Mouse (Mus musculus): ENCODE measurements around the gene Eva1a. TPM values are rescaled to one million over a fixed set of nuclear protein-coding genes. Genes with fewer than 3 reads are reported as not detected.
A peak's percentile ranks its signal among the peaks of the same experiment; 100 is the strongest.

The Eva1a gene
- polyA plus RNA-seq, 1 experiment, result 0.83 TPM

DNA sequence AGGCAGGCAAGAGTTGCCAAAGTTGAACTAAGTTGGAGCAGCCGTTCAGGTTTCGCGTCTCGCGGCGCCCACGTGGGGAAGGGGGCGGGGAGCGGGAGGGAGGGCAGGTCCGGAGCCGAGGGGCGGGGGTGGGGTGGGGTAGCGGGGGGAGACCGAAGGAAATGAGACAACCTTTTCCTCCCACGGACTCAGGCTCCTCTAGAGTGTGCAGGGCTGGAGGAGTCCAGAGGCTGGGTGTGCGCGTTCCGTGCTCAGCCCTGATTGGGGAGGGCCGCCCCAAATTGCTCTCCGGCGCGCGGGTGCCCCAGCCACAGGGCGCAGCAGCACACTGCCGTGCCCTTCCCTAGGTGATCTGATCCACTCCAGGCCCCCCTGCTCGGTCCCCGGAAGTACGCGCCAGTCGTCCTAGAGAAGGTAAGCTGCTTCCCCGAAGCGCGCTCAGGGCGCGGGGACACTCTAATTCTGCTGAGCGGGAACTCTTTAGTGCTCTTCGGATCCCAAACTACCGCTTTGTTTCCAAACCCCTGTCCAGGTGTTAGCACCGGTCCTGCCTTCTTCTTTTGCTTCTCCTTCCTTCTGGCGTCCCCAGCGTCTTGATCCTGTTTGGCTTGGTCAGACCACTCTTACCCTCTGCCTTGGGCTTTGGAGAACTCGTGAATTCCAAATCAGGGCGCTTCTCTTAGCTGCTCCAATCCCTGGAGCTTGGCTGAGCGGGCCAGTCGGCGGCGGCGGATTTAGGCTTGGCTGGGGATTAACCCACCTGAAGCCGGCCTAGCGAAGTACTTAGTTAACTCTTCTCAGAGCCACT, 849 bp downstream of the Eva1a start:
- Histone ChIP-seq H3K9me3 (no peaks in the 10 kb centered on the region), H3K27me3 (replicated peaks) (peaks cover 87% of the 10 kb centered on the region), H3K36me3 (replicated peaks; ENCODE audit: low read length) (no peaks in the 10 kb centered on the region), H3K4me1 (peaks cover 20% of the 10 kb centered on the region), H3K4me3 (replicated peaks) (peak overlapping the region; percentile 91)
- no peak for TF ChIP-seq GATA1 (IDR thresholded peaks at IDR 0.05; ENCODE audit: borderline replicate concordance, low read length)
- TF ChIP-seq FLI1 (IDR thresholded peaks at IDR 0.05; ENCODE audit: low read length), result no peak

DNA sequence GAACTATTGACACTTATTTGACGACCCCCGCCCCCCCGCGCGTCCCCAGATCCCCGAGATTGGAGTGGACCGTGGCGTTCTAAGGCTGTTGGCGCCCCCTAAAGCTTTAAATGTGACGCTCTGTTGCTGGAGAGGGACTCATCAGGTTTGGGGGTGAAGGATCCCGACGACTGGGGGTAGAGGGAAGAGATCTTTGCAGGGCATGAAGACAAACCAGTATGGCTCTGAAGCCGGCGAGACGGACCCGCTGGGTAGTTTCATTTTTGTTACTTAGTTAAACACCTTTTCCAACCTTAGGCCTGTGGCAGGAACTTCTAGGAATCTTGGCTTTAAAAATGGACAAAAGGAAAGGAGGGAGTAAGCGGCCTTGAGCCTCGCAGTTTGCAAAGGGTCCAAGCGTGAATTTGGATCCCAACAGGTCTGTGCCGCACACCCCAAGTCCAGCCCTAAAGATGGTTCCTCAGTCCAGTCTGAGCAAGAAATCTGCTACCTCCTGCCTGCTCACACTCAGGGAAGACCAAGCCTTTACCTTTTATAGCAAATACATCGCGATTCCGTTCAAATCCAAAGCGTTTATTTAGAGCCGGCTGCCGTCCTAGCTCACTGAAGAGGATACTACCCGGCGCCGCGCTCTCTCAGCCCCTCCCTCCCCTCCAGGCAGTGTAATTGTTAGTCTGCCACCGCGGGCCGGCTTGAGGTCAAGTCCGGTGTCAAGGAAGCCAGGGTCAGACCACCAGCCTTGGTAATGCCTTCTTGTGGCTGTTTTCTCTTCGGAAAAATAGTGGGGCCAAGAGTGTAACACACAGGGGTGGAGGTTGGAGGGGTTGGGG, 1.7 kb downstream of the Eva1a start:
- H3K9me3 ChIP-seq, result no peaks in the 10 kb centered on the region
- H3K4me1 ChIP-seq, result peaks cover 20% of the 10 kb centered on the region
- peaks cover 83% of the 10 kb centered on the region for H3K27me3 ChIP-seq (replicated peaks)
- no peaks in the 10 kb centered on the region for H3K36me3 ChIP-seq (replicated peaks; ENCODE audit: low read length)
- peak overlapping the region; percentile 91 for H3K4me3 ChIP-seq (replicated peaks)
- TF ChIP-seq FLI1 (IDR thresholded peaks at IDR 0.05; ENCODE audit: low read length) (no peak), GATA1 (IDR thresholded peaks at IDR 0.05; ENCODE audit: borderline replicate concordance, low read length) (no peak)

DNA sequence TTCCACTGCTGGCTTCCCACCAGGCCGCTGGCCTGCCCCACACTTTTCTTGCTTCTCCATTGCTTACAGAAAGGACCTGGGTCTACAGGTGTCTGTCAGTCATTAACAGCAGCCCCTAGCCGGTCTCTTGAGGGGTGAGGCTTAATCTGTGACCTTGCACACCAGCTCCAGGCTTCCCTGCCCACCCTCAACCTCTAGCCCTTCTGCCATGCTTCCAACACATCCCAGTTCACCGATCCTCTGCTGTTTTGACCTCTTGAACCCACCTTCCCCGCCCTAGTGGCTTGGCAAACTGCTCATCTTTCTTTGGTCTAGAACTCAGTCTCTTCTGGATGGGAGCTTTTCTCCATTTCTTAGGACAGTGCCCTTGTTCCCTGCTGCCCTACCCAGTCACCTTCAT, 2.8 kb downstream of the Eva1a start:
- Histone ChIP-seq H3K9me3 (no peaks in the 10 kb centered on the region), H3K36me3 (replicated peaks; ENCODE audit: low read length) (no peaks in the 10 kb centered on the region), H3K4me1 (peaks cover 20% of the 10 kb centered on the region), H3K4me3 (replicated peaks) (no peak overlapping the region), H3K27me3 (replicated peaks) (peaks cover 82% of the 10 kb centered on the region)
- TF ChIP-seq FLI1 (IDR thresholded peaks at IDR 0.05; ENCODE audit: low read length) (no peak), GATA1 (IDR thresholded peaks at IDR 0.05; ENCODE audit: borderline replicate concordance, low read length) (no peak)

DNA sequence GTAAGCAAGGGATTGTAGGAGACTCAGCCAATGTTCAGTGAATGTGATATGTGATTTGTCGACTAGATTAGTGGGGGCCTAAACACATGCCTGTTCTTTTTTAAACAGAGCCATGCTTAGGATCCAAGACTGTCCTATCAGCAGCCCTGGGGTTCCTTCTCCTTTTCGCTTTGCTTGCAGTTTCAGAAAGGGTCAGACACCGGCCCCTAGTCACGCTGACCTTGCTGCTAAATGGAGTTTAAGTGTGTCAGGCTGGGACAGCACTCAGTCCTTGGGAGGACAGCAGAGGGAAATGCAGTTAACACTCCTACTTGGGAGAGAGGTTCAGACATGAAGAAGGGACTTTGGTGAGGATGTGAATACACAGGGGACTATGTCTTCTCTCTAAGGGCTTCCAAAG, 3.7 kb downstream of the Eva1a start:
- Histone ChIP-seq H3K36me3 (replicated peaks; ENCODE audit: low read length) (no peaks in the 10 kb centered on the region), H3K27me3 (replicated peaks) (peaks cover 79% of the 10 kb centered on the region), H3K4me3 (replicated peaks) (no peak overlapping the region), H3K9me3 (peaks cover under 1% of the 10 kb centered on the region; the same call in 1 of the 2 replicates), H3K4me1 (peaks cover 20% of the 10 kb centered on the region)
- TF ChIP-seq GATA1 (IDR thresholded peaks at IDR 0.05; ENCODE audit: borderline replicate concordance, low read length) (no peak), FLI1 (IDR thresholded peaks at IDR 0.05; ENCODE audit: low read length) (no peak)

DNA sequence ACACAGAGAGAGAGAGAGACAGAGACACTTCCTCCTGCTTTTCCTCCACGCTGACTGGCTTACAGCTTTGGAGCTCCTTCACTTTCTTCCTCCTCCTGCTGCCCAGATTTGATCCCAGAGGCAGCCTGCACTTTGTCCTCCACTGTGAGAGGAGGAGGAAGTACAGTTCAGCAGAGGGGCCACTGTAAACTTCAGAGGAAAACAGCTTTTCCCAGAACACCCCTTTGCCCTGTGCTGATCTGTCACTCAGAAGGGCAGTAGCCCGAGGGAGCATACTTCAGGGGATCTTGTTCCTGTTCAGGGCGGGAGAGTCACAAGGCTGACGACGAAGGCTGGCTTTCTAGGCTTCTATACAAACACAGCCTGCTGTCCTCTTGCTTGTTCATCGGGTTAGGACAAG, 7.1 kb downstream of the Eva1a start:
- no peak overlapping the region for H3K4me3 ChIP-seq (replicated peaks)
- peaks cover 5% of the 10 kb centered on the region; the same call in 1 of the 2 replicates for H3K9me3 ChIP-seq
- no peaks in the 10 kb centered on the region; the same call in 1 of the 2 replicates for H3K4me1 ChIP-seq
- no peak for TF ChIP-seq GATA1 (IDR thresholded peaks at IDR 0.05; ENCODE audit: borderline replicate concordance, low read length)
- no peak for TF ChIP-seq FLI1 (IDR thresholded peaks at IDR 0.05; ENCODE audit: low read length)
- no peaks in the 10 kb centered on the region for H3K36me3 ChIP-seq (replicated peaks; ENCODE audit: low read length)
- peaks cover 53% of the 10 kb centered on the region for H3K27me3 ChIP-seq (replicated peaks)

DNA sequence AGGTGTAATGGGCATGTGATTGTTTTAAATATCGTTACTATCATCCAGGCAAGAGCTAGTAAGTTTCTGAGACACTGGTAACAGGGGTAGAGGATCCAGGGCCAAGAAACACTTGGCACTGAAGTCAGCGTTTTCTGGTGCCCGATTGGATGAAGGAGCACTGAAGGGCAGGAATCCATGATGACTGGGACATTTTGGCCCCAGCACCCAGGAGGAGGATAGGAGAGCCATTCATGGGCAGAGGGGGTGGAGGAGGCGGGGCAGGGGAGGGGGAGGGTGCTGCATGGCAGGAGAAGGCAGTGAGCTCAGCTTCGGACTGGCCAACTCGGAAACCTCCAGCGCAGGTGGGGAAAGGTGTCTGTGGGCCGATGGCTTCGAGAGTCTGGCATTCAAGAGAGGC, 9.4 kb downstream of the Eva1a start:
- Histone ChIP-seq H3K27me3 (replicated peaks) (peaks cover 31% of the 10 kb centered on the region), H3K36me3 (replicated peaks; ENCODE audit: low read length) (no peaks in the 10 kb centered on the region), H3K9me3 (peaks cover 5% of the 10 kb centered on the region; the same call in 1 of the 2 replicates), H3K4me1 (no peaks in the 10 kb centered on the region), H3K4me3 (replicated peaks) (no peak overlapping the region)
- TF ChIP-seq FLI1 (IDR thresholded peaks at IDR 0.05; ENCODE audit: low read length) (no peak), GATA1 (IDR thresholded peaks at IDR 0.05; ENCODE audit: borderline replicate concordance, low read length) (no peak)

DNA sequence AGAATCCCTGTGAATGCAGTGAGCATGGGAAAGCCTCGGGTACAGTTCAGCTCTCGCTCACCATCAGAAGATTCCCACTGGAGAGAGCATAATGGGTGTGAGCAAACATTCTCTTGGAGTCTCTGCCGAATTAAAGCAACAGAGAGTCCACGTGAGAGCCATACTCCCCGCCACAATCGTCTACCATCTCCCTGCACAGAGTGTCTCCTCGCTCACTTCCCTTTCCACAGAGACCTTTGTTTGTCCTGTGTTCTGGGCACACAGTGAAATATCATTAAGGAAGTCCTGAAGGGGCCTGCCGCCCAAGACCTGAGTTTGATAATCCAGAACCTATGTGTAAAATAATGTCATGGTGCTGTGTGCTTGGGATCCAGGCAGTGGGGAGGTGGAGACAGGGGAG, 10.7 kb downstream of the Eva1a start:
- Histone ChIP-seq H3K4me1 (no peaks in the 10 kb centered on the region), H3K9me3 (peaks cover 5% of the 10 kb centered on the region; the same call in 1 of the 2 replicates), H3K27me3 (replicated peaks) (peaks cover 21% of the 10 kb centered on the region), H3K36me3 (replicated peaks; ENCODE audit: low read length) (no peaks in the 10 kb centered on the region), H3K4me3 (replicated peaks) (no peak overlapping the region)
- TF ChIP-seq GATA1 (IDR thresholded peaks at IDR 0.05; ENCODE audit: borderline replicate concordance, low read length) (no peak), FLI1 (IDR thresholded peaks at IDR 0.05; ENCODE audit: low read length) (no peak)

DNA sequence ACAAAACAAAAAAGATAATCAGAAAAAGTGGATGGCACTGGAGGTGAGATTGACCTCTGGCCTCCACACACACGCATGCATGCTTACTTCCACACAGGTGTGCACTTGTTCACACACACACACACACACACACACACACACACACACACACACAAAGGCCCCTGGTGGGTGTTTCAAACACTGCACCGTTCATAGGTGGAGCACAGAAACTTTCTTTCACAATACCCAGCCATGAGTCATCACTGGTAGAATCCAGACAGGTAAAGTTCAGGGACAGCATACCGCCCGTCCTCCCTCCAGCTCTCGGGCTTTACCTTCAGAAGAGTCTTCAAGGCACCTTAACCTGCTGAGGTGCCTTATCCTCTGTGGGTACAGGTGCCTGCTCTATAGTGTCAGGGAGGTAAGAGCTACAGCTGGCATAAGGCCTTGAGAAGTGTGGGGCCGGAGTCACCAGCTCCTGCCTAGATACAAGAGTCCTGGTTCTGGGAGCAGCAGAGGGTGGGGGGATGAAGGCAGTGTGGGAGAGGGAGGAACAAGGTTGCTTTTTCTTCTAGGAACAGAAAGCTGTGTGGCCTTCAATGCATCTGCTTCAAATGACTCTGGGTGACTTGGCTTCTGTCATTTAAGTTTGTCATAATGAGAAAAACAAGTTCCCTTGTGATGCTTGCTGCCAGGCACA, 11.3 kb downstream of the Eva1a start:
- H3K36me3 ChIP-seq (replicated peaks; ENCODE audit: low read length), result no peaks in the 10 kb centered on the region
- H3K27me3 ChIP-seq (replicated peaks), result peaks cover 20% of the 10 kb centered on the region
- H3K9me3 ChIP-seq, result peaks cover 5% of the 10 kb centered on the region; the same call in 1 of the 2 replicates
- H3K4me1 ChIP-seq, result no peaks in the 10 kb centered on the region
- TF ChIP-seq GATA1 (IDR thresholded peaks at IDR 0.05; ENCODE audit: borderline replicate concordance, low read length), result no peak
- no peak for TF ChIP-seq FLI1 (IDR thresholded peaks at IDR 0.05; ENCODE audit: low read length)
- no peak overlapping the region for H3K4me3 ChIP-seq (replicated peaks)

DNA sequence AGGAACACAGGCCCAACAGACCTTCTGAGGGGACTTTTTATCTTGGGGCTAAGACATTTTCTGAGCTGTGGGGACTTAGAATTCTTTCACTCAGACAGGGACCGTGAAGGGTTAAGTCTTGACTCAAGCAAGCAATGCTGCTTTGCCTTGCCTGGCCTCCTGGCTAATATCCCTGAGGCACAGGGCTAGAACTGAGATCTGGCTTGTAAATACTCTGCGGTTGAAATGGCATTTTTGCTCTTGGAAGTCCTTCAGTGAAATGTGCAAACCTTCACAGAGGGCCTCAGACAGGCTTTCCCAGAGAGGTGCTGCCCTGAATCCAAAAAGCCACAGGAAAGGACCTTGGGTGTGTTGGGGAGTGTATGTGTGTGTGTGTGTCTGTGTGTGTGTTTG, 11.9 kb downstream of the Eva1a start:
- Histone ChIP-seq H3K36me3 (replicated peaks; ENCODE audit: low read length) (no peaks in the 10 kb centered on the region), H3K4me1 (no peaks in the 10 kb centered on the region), H3K27me3 (replicated peaks) (peaks cover 20% of the 10 kb centered on the region), H3K4me3 (replicated peaks) (no peak overlapping the region), H3K9me3 (peaks cover 5% of the 10 kb centered on the region; the same call in 1 of the 2 replicates)
- TF ChIP-seq GATA1 (IDR thresholded peaks at IDR 0.05; ENCODE audit: borderline replicate concordance, low read length) (no peak), FLI1 (IDR thresholded peaks at IDR 0.05; ENCODE audit: low read length) (no peak)
